Mouse (Mus musculus) heart, postnatal 14 days (tissue): ENCODE measurements around the gene Nkain1. TPM values are rescaled to one million over a fixed set of nuclear protein-coding genes. Genes with fewer than 3 reads are reported as not detected.

Experiments
- total RNA-seq, 2 experiments: library from RNA; stranded (reverse); gene quantifications; 2 replicates each; pipeline ENCODE4 v1.2.3; 2021

Nkain1 gene
- total RNA-seq, 2 experiments from 2014 or later, result 3.7 to 5.8 TPM

Other genes with a start within 250 kb of the Nkain1 start
- gene Zcchc17, start 214.2 kb downstream of the Nkain1 start, total RNA-seq, result 10 to 100 TPM; 21.4 to 24.9 TPM
- gene Snrnp40, start 214.0 kb downstream of the Nkain1 start, total RNA-seq, result 10 to 100 TPM; 18.5 to 19.6 TPM
- gene Pum1, start 89.1 kb upstream of the Nkain1 start, total RNA-seq, result 10 to 100 TPM; 57.7 to 61.6 TPM
- gene Sdc3, start 218.4 kb upstream of the Nkain1 start, total RNA-seq, result 10 to 100 TPM; 43.0 to 50.6 TPM